Mouse (Mus musculus) megakaryocyte, embryonic 14.5 days (primary cell): ENCODE measurements at regions not wholly inside any gene's neighbourhood (a gene's known extent, or its start where the extent isn't known, plus 50 kb on each side); places are given as distances from the start of the nearest gene placed in this dataset.

Experiments used
- FLI1 ChIP-seq: IDR thresholded peaks from 2 replicates; pipeline ENCODE4 v1.6.1; 2012; ENCODE audit warnings: low read length, inconsistent platforms, mixed read lengths
- GATA1 ChIP-seq: IDR thresholded peaks from 3 replicates; pipeline ENCODE4 v1.6.1; 2012; ENCODE audit warnings: mixed read lengths, low read length, inconsistent platforms, borderline replicate concordance

DNA sequence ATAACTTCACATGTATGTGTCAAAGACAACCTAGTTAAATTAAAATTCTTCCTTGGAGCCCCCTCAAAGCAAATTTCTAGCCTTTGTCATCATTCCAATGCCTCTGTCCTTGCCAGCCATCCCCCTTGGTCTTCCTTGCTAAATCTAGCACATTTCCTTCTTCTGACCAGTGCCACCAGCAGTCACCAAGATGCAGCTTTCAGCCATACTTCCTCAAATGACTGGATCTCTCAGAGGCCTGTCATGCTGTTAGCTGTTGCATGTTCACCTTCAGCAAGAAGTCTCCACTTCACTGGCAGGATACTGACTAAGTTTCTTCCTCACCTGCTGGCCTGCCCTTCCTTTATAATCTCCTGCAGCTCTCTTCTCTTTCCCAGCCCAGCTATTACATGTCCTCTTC is 261.3 kb downstream of the Pik3r1 start:
- no peak for TF ChIP-seq FLI1
- no peak for TF ChIP-seq GATA1
